Mouse (Mus musculus) lung, postnatal 0 days (tissue): ENCODE data around the gene Pcgf1.

ENCODE experiments used
- CTCF ChIP-seq: IDR thresholded peaks from 2 replicates; pipeline ENCODE4 v1.5.1; 2016; ENCODE audit warnings: antibody characterized with exemption, mild to moderate bottlenecking
- EP300 ChIP-seq: IDR thresholded peaks from 2 replicates; pipeline ENCODE4 v1.6.1; 2016; ENCODE audit warnings: antibody characterized with exemption, mild to moderate bottlenecking, control low read depth

DNA sequence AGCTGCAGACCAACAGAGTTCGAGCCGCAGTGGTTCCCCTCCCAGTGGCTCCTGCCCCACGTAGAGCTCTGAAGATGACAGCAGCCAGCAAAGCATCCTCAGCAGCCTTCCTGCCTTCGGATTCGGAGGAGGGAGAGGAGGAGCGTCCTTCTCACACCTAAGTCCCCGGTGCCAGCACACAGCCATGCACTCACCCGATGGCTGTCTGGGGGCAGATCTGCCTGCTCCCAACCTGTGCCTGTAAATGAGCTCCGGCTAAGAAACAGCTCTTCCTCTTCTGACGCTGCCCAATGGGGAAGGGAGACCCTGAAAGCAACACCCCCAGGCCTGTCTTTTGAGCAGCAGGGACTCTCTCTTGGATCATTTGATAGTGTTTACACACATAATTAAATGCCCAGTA is 47.9 kb upstream of the Pcgf1 start:
- TF ChIP-seq CTCF, result no peak
- TF ChIP-seq EP300, result no peak
